Mouse (Mus musculus) cortical plate, adult 2 months (tissue): ENCODE data around the gene Cdc42bpb.

ENCODE experiments used
- CTCF ChIP-seq: fragments of 200-500 bp; IDR thresholded peaks from 2 replicates; pipeline ENCODE4 v1.5.1; 2011; ENCODE audit warnings: mild to moderate bottlenecking, control low read depth, low read length; ENCODE audit not compliant: insufficient read depth; ENCODE audit errors: extremely low read depth
- POLR2A ChIP-seq: fragments of 200-500 bp; IDR thresholded peaks from 2 replicates; pipeline ENCODE4 v1.6.1; 2011; ENCODE audit warnings: mild to moderate bottlenecking, low read length, control low read depth; ENCODE audit not compliant: insufficient read depth; ENCODE audit errors: extremely low read depth

DNA sequence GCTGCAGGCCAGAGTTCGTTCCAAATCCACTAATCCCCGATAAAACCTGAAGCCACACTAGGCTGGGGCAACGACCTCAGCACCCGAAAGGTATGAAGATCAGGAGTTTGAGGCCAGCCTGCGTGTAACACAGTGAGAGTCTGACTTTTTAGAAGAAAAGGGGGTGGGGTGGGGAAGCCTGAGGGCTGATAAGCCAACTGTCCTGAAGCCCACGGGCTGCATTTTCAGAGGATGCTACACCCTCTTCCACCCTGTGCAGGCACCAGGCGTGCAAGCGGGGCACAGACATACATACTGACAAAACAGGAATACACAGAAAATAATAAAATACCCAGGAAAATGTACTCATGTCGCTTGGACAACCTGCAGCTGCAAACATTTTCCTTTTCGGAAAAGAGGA lies 65.7 kb downstream of the Cdc42bpb start:
- TF ChIP-seq CTCF (no peak), POLR2A (no peak)
